Mouse (Mus musculus) heart, adult 2 months (tissue): ENCODE data around the gene Gm5127. TPM values are rescaled to one million over a fixed set of nuclear protein-coding genes. Genes with fewer than 3 reads are reported as not detected.

Experiments used
- DNase-seq, 2 experiments: peaks; one replicate each; pipeline ENCODE4 v3.0.0; 2021
- H3K27ac ChIP-seq: fragments of 200-600 bp; 2 replicates; pipeline ENCODE4 v1.8.1; 2022
- H3K27me3 ChIP-seq: fragments of 200-500 bp; 2 replicates; pipeline ENCODE4 v1.6.1; 2012; ENCODE audit warnings: mild to moderate bottlenecking, low read length, inconsistent platforms, mixed read lengths; ENCODE audit not compliant: control insufficient read depth, insufficient read depth
- H3K36me3 ChIP-seq: fragments of 200-500 bp; 2 replicates; pipeline ENCODE4 v1.6.1; 2012; ENCODE audit warnings: low read length, inconsistent platforms; ENCODE audit not compliant: control insufficient read depth, insufficient read depth
- H3K4me1 ChIP-seq: fragments of 200-500 bp; 2 replicates; pipeline ENCODE4 v1.6.1; 2011; ENCODE audit warnings: low read length; ENCODE audit not compliant: control insufficient read depth, insufficient read depth
- H3K4me3 ChIP-seq: fragments of 200-600 bp; 2 replicates; pipeline ENCODE4 v1.8.1; 2022
- H3K79me2 ChIP-seq: fragments of 200-500 bp; replicated peaks from 2 replicates; pipeline ENCODE4 v1.6.1; 2012; ENCODE audit warnings: mild to moderate bottlenecking, inconsistent platforms, low read length, moderate library complexity, mixed read lengths; ENCODE audit not compliant: control insufficient read depth, insufficient read depth
- H3K9ac ChIP-seq: fragments of 200-500 bp; 2 replicates; pipeline ENCODE4 v1.6.1; 2012; ENCODE audit warnings: low read depth, mild to moderate bottlenecking, control low read depth, inconsistent platforms, low read length, mixed read lengths
- CTCF ChIP-seq: fragments of 200-600 bp; IDR thresholded peaks from 2 replicates; pipeline ENCODE4 v1.8.1; 2022; ENCODE audit warnings: antibody characterized with exemption, mild to moderate bottlenecking, moderate library complexity
- EP300 ChIP-seq: fragments of 200-500 bp; IDR thresholded peaks from 2 replicates; pipeline ENCODE4 v1.6.1; 2011; ENCODE audit warnings: low read depth, low read length, control low read depth; ENCODE audit not compliant: insufficient read depth
- POLR2A ChIP-seq: fragments of 200-500 bp; IDR thresholded peaks from 2 replicates; pipeline ENCODE4 v1.6.1; 2011; ENCODE audit warnings: mild to moderate bottlenecking, low read depth, low read length, control low read depth; ENCODE audit not compliant: insufficient read depth
- WGBS: fragments of 180-500 bp; shearing (Covaris S2); methylation state at CpG from one replicate; pipeline ENCODE4 v1.1.7; 2018; 5-methylcytosine and 5-hydroxymethylcytosine counted together
- intact Hi-C: fragments of 180-260 bp; cut with DNase I; formaldehyde crosslinking; loops from one replicate; pipeline ENCODE4 v1.15.1; 2025
- polyA plus RNA-seq: library from polyadenylated mRNA; depleted of rRNA; stranded (reverse); fragments of >200 nt; gene quantifications from 2 replicates; pipeline ENCODE4 v1.2.3, GENCODE M21; 2012
- total RNA-seq, 2 experiments: library from RNA; stranded (reverse); gene quantifications; 2 replicates each; pipeline ENCODE4 v1.2.3; 2021

Gm5127 gene
- total and polyA plus RNA-seq, 3 experiments, result not detected

- no peaks in the 10 kb centered on the region for H3K4me1 ChIP-seq
- H3K4me3 ChIP-seq, result no peak overlapping the region
- H3K27me3 ChIP-seq, result no peaks in the 10 kb centered on the region
- no peak overlapping the region for H3K9ac ChIP-seq
- H3K27ac ChIP-seq, result no peak overlapping the region
- no peaks in the 10 kb centered on the region for H3K79me2 ChIP-seq
- DNase-seq, result no peak
- intact Hi-C loops, result no loop called here
- TF ChIP-seq EP300 (no peak), CTCF (no peak), POLR2A (no peak)
- 56% methylated on average over 1 of the region's 1 CpGs for WGBS
- no peaks in the 10 kb centered on the region for H3K36me3 ChIP-seq
Observed at GRCm38 (mm10) chrX:106628514-106628913, 45.5 kb downstream of the Gm5127 start.

- Histone ChIP-seq H3K4me1 (no peaks in the 10 kb centered on the region), H3K4me3 (no peak overlapping the region), H3K9ac (no peak overlapping the region), H3K27ac (no peak overlapping the region), H3K27me3 (no peaks in the 10 kb centered on the region), H3K79me2 (no peaks in the 10 kb centered on the region), H3K36me3 (no peaks in the 10 kb centered on the region)
- TF ChIP-seq POLR2A, result no peak
- TF ChIP-seq EP300, result no peak
- no peak for TF ChIP-seq CTCF
- intact Hi-C loops, result no loop called here
- DNase-seq, result no peak
Observed at GRCm38 (mm10) chrX:106633543-106633942, 50.6 kb downstream of the Gm5127 start.

- DNase-seq, result no peak
- H3K36me3 ChIP-seq, result no peaks in the 10 kb centered on the region
- H3K4me1 ChIP-seq, result no peaks in the 10 kb centered on the region
- H3K27ac ChIP-seq, result no peak overlapping the region
- H3K9ac ChIP-seq, result no peak overlapping the region
- no peak overlapping the region for H3K4me3 ChIP-seq
- WGBS, result 72% methylated on average over 3 of the region's 3 CpGs
- H3K27me3 ChIP-seq, result no peaks in the 10 kb centered on the region
- intact Hi-C loops, result no loop called here
- H3K79me2 ChIP-seq, result no peaks in the 10 kb centered on the region
- TF ChIP-seq CTCF (no peak), EP300 (no peak), POLR2A (no peak)
Observed at GRCm38 (mm10) chrX:106634799-106635541, 52.0 kb downstream of the Gm5127 start.

- Histone ChIP-seq H3K4me3 (no peak overlapping the region), H3K36me3 (no peaks in the 10 kb centered on the region), H3K27ac (peak overlapping the region; percentile 45; the same call in 1 of the 2 replicates), H3K9ac (no peak overlapping the region), H3K4me1 (no peaks in the 10 kb centered on the region), H3K79me2 (no peaks in the 10 kb centered on the region), H3K27me3 (no peaks in the 10 kb centered on the region)
- TF ChIP-seq CTCF (no peak), EP300 (no peak), POLR2A (no peak)
- no peak for DNase-seq
- intact Hi-C loops, result no loop called here
Observed at GRCm38 (mm10) chrX:106662101-106662500, 79.1 kb downstream of the Gm5127 start.

- intact Hi-C loops, result no loop called here
Observed at GRCm38 (mm10) chrX:106704590-106704989, 121.6 kb downstream of the Gm5127 start.

GRCm38 (mm10) chrX:106717160-106717559 lies 134.2 kb downstream of the Gm5127 start:
- no peak overlapping the region for H3K4me3 ChIP-seq
- WGBS, result 30% methylated on average over 2 of the region's 2 CpGs

More at GRCm38 (mm10) chrX:106704590-106704989, 121.6 kb downstream of the Gm5127 start:
- H3K9ac ChIP-seq, result no peak overlapping the region
- no peaks in the 10 kb centered on the region for H3K79me2 ChIP-seq
- H3K4me3 ChIP-seq, result no peak overlapping the region
- WGBS, result 81% methylated on average over 3 of the region's 3 CpGs
- no peaks in the 10 kb centered on the region for H3K27me3 ChIP-seq
- H3K4me1 ChIP-seq, result no peaks in the 10 kb centered on the region
- no peaks in the 10 kb centered on the region for H3K36me3 ChIP-seq
- no peak for DNase-seq
- no peak overlapping the region for H3K27ac ChIP-seq
- TF ChIP-seq POLR2A, result no peak
- no peak for TF ChIP-seq CTCF
- TF ChIP-seq EP300, result no peak

More at GRCm38 (mm10) chrX:106717160-106717559, 134.2 kb downstream of the Gm5127 start:
- H3K79me2 ChIP-seq, result no peaks in the 10 kb centered on the region
- H3K9ac ChIP-seq, result no peak overlapping the region
- intact Hi-C loops, result no loop called here
- no peaks in the 10 kb centered on the region for H3K4me1 ChIP-seq
- no peaks in the 10 kb centered on the region for H3K36me3 ChIP-seq
- no peak overlapping the region for H3K27ac ChIP-seq
- no peaks in the 10 kb centered on the region for H3K27me3 ChIP-seq
- DNase-seq, result no peak
- no peak for TF ChIP-seq POLR2A
- TF ChIP-seq CTCF, result peak; percentile 53
